Mouse (Mus musculus): ENCODE data around the gene AL732309.1.

DNA sequence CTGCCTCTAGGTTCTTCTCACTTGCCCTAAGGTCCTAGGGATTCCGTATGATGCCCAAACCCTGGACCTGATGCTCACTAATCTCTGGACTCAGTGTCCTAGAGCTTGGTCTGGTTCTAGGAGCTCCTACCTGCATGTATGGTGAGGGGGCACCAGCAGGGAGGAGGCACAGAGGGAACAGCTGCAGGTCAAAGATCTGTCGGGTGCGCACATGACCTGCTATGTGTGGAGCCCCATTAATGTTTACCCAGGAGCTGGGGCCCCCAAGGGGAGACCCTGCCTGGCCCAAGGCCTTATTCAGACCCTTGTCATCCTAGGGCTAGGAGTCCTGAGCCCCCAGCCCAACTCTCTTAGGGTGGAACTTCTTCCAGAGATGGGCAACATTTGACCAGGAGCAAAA lies 12.6 kb downstream of the AL732309.1 start, which contains the start of gene Slc34a3:
- TF ChIP-seq POLR2A (IDR thresholded peaks at IDR 0.05; ENCODE audit: extremely low read depth, insufficient read depth, low read length) (no peak), CTCF (IDR thresholded peaks at IDR 0.05; ENCODE audit: extremely low read depth, insufficient read depth, low read length) (no peak)

All from cortical plate, adult 2 months (tissue).